Mouse (Mus musculus) lung, adult 10 weeks (tissue): ENCODE data around the gene Sgf29. TPM values are rescaled to one million over a fixed set of nuclear protein-coding genes. Genes with fewer than 3 reads are reported as not detected.

Experiments
- polyA plus RNA-seq: library from polyadenylated mRNA; stranded (reverse); fragments of 350-450 nt; fragmentation: Illumina TruSeq; extraction: RNeasy Lipid Tissue Mini Kit (QIAGEN cat#74804); gene quantifications from one replicate; pipeline ENCODE4 v1.2.3, GENCODE M21; 2014; ENCODE audit warnings: low read depth, low replicate concordance; ENCODE audit not compliant: insufficient read depth

Gene Sgf29
- polyA plus RNA-seq = 42.0 TPM

GRCm38 (mm10) chr7:126649231-126650051 lies at the start of gene Sgf29:
Gene Sgf29 (plus strand): TSS chr7:126649309.

GRCm38 (mm10) chr7:126630824-126631518 lies 18.1 kb upstream of the Sgf29 start, which contains the start of gene Nupr1:
Gene Nupr1 (minus strand): TSS chr7:126630861.

DNA sequence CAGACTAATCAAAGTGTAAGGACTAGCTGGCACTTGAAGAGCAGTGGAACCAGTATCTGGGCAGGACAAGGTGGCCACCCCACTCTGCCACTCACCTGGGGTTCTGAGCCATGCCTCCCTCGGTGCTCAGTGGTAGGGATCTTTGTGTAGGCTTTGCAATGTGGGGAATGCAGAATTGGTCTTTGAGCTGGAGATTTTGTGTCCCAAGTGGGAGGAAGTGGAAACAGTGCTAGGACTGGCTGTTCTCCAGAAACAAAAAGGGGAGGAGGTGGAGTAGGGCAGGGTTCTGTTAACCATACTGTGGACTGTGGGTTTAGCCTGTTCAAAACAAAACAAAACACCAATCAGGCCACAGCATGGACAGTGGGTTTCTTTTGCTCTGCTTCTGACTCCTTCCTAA lies 27.1 kb downstream of the Sgf29 start, which contains the start of gene Sult1a1:
Gene Sult1a1, minus strand, starts transcription at position 226 of the 400 bp plus-strand sequence.

DNA sequence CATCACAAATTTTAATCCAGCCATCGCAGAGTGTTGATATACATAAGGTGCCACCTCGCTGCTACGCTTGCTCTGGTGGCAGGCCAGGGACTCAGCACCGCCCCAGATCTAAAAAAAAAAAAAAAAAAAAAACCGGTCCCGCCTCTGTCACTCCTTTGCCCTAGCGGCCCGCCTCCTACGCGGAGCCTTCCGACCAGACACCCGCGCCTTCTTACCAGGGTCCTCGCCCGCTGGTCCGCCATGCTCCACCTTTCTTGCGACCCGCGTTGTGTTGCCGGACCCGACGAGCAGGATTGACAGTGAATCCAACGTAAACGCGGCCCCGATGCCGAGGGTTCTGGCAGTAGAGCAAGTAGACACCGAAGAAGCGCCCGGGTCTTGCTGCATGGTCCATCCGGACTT lies 46.1 kb downstream of the Sgf29 start, which contains the start of gene Bola2:
Gene Bola2, plus strand, starts transcription at position 192 of the 402 bp plus-strand sequence.

DNA sequence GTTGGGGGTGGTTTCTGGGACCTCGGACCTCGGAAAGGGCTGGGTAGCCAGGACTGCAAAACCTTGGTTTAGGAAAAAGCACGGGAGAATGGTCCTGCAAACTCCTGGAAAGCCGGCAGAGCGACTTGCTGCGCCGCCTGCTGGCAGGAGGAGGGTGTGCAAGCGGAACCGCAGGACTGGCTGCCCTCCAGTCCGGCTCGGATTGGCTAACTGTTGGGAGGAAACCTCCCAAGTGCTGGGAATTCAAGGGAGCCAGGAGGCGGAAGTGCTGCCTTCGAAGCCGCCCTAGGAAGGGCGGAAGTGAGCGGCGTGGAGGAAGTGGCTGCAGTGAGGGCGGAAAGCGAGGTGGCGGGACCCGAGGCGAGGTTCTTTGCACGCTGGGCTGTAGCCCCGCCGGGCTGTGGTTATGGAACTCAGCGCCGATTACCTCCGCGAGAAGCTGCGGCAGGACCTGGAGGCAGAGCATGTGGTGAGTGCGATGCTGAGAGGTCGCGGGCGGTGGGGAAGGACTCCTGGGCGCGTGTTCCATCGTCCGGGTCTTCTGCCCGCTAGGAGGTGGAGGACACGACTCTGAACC lies 46.6 kb downstream of the Sgf29 start, which contains the start of gene Slx1b:
Gene Slx1b, minus strand, starts transcription at position 154 of the 577 bp plus-strand sequence.

GRCm38 (mm10) chr7:126707442-126708174 lies 58.5 kb downstream of the Sgf29 start, which contains the start of gene Coro1a:
Gene Coro1a (minus strand): TSS chr7:126707787.

Other genes with a start within 250 kb of the Sgf29 start
- 18.3 TPM for gene Cd19, start 234.4 kb upstream of the Sgf29 start, polyA plus RNA-seq
- 14.1 TPM for gene Rabep2, start 220.6 kb upstream of the Sgf29 start, polyA plus RNA-seq
- 1.8 TPM for gene Atp2a1, start 186.2 kb upstream of the Sgf29 start, polyA plus RNA-seq
- gene Sh2b1, start 173.9 kb upstream of the Sgf29 start, polyA plus RNA-seq = 17.9 TPM
- gene Tufm, start 161.9 kb upstream of the Sgf29 start, polyA plus RNA-seq = 43.5 TPM
- 21.0 TPM for gene Atxn2l, start 145.9 kb upstream of the Sgf29 start, polyA plus RNA-seq
- 62.9 TPM for gene Eif3c, start 82.9 kb upstream of the Sgf29 start, polyA plus RNA-seq
- gene Apobr, start 64.4 kb upstream of the Sgf29 start, polyA plus RNA-seq = 8.5 TPM
- gene Cln3, start 63.5 kb upstream of the Sgf29 start, polyA plus RNA-seq = 29.4 TPM
- gene Il27, start 54.4 kb upstream of the Sgf29 start, polyA plus RNA-seq = 0.32 TPM
- gene Nupr1, start 18.4 kb upstream of the Sgf29 start, polyA plus RNA-seq = 293 TPM
- 90.2 TPM for gene Sult1a1, start 27.1 kb downstream of the Sgf29 start, polyA plus RNA-seq
- 50.0 TPM for gene Bola2, start 46.1 kb downstream of the Sgf29 start, polyA plus RNA-seq
- gene Slx1b, start 46.5 kb downstream of the Sgf29 start, polyA plus RNA-seq = 7.2 TPM
- gene Coro1a, start 58.5 kb downstream of the Sgf29 start, polyA plus RNA-seq = 175 TPM
- 260 TPM for gene Mapk3, start 110.3 kb downstream of the Sgf29 start, polyA plus RNA-seq
- gene Gdpd3, start 117.0 kb downstream of the Sgf29 start, polyA plus RNA-seq = 7.1 TPM
- 159 TPM for gene Ypel3, start 127.6 kb downstream of the Sgf29 start, polyA plus RNA-seq
- gene Tbx6, start 132.2 kb downstream of the Sgf29 start, polyA plus RNA-seq = 1.3 TPM
- gene Ppp4c, start 143.2 kb downstream of the Sgf29 start, polyA plus RNA-seq = 98.9 TPM
- gene Fam57b, start 148.4 kb downstream of the Sgf29 start, polyA plus RNA-seq = 1.8 TPM
- not detected for gene 4930451I11Rik, start 182.3 kb downstream of the Sgf29 start, polyA plus RNA-seq
- gene Doc2a, start 198.1 kb downstream of the Sgf29 start, polyA plus RNA-seq = 0.11 TPM
- 7.5 TPM for gene Hirip3, start 212.7 kb downstream of the Sgf29 start, polyA plus RNA-seq
- 48.2 TPM for gene Ino80e, start 213.1 kb downstream of the Sgf29 start, polyA plus RNA-seq
- 60.3 TPM for gene Taok2, start 235.4 kb downstream of the Sgf29 start, polyA plus RNA-seq